In genomic region chr7:131722783-131723575, GRCm38 (mm10) we compare ENCODE assay signal across 13 mouse cellular contexts.
DNase-seq lines count a peak whose midpoint lies in the region; ATAC-seq lines count a peak whose summit lies in the region.
"Had no signal": no experiment of that assay in that cellular context is flagged by ENCODE, and none has a peak within 500 bp of the region (broad histone marks: within the 10 kb centered on the region; RNA-seq: fewer than 3 reads in every experiment).

No protein-coding gene starts in this region.

- no peak for ATAC-seq in neural tube, embryonic 11.5 days (ENCODE audit: insufficient read depth, low FRiP score, low TSS enrichment)
- ATAC-seq in hindbrain, embryonic 15.5 days (ENCODE audit: low FRiP score, low read depth) = no peak
- ATAC-seq in midbrain, embryonic 14.5 days (ENCODE audit: low FRiP score, low TSS enrichment) = no peak
- ATAC-seq: intestine, postnatal 0 days had no signal

- no peak overlapping the region for H3K9ac ChIP-seq in neural tube, embryonic 11.5 days (ENCODE audit: low read length)
- H3K9ac ChIP-seq in hindbrain, embryonic 15.5 days = no peak overlapping the region
- 0 out of 2 replicates have a peak overlapping the region, but pooled peaks have one; percentile 12 for H3K9ac ChIP-seq in midbrain, embryonic 14.5 days (replicated peaks; ENCODE audit: low read length)
- H3K9ac ChIP-seq: heart, embryonic 13.5 days; lung, embryonic 14.5 days had no signal

- 22% methylated on average over 9 of the region's 9 CpGs for WGBS in neural tube, embryonic 11.5 days
- 10% methylated on average over 9 of the region's 9 CpGs for WGBS in hindbrain, embryonic 15.5 days
- 6% methylated on average over 9 of the region's 9 CpGs for WGBS in midbrain, embryonic 14.5 days

- DNase-seq in neural tube, embryonic 11.5 days (ENCODE audit: low spot score) = peak; percentile 47
- DNase-seq in neural tube, embryonic 10.5 days (ENCODE audit: extremely low spot score, low spot score) = no peak
- peak; percentile 68 for DNase-seq in midbrain, embryonic 14.5 days
- DNase-seq in spleen, adult 18-20 months = no peak
- DNase-seq in layer of hippocampus, postnatal 14 days (ENCODE audit: low spot score in 2 of 2) = no peak
- no peak for DNase-seq in kidney, adult 11 months
- no peak for DNase-seq in frontal cortex, postnatal 36 days (ENCODE audit: low spot score in 2 of 2)
- DNase-seq: cerebellum, adult 8-10 months; gastrocnemius, postnatal 14 days; lung, embryonic 14.5 days had no signal

- H3K27me3 ChIP-seq in neural tube, embryonic 11.5 days (ENCODE audit: control insufficient read depth, insufficient read depth, low read length) = no peaks in the 10 kb centered on the region
- H3K27me3 ChIP-seq in hindbrain, embryonic 15.5 days = no peaks in the 10 kb centered on the region
- H3K27me3 ChIP-seq in midbrain, embryonic 14.5 days (ENCODE audit: control insufficient read depth, insufficient read depth, low read length) = no peaks in the 10 kb centered on the region

- H3K9me3 ChIP-seq in neural tube, embryonic 11.5 days (ENCODE audit: control insufficient read depth, low read length) = no peaks in the 10 kb centered on the region
- no peaks in the 10 kb centered on the region for H3K9me3 ChIP-seq in hindbrain, embryonic 15.5 days
- no peaks in the 10 kb centered on the region for H3K9me3 ChIP-seq in midbrain, embryonic 14.5 days (ENCODE audit: control insufficient read depth, low read length)
- H3K9me3 ChIP-seq: heart, embryonic 13.5 days had no signal

- H3K36me3 ChIP-seq in neural tube, embryonic 11.5 days (ENCODE audit: control insufficient read depth, insufficient read depth, low read length) = no peaks in the 10 kb centered on the region
- H3K36me3 ChIP-seq in hindbrain, embryonic 15.5 days = no peaks in the 10 kb centered on the region
- no peaks in the 10 kb centered on the region for H3K36me3 ChIP-seq in midbrain, embryonic 14.5 days (ENCODE audit: control insufficient read depth, insufficient read depth, low read length)
- H3K36me3 ChIP-seq: heart, embryonic 13.5 days had no signal

- H3K4me1 ChIP-seq in neural tube, embryonic 11.5 days (ENCODE audit: control insufficient read depth, insufficient read depth, low read length) = peaks cover 5% of the 10 kb centered on the region; the same call in 1 of the 2 replicates
- peaks cover 10% of the 10 kb centered on the region for H3K4me1 ChIP-seq in hindbrain, embryonic 15.5 days (replicated peaks)
- peaks cover 12% of the 10 kb centered on the region; the same call in 1 of the 2 replicates for H3K4me1 ChIP-seq in midbrain, embryonic 14.5 days (ENCODE audit: control insufficient read depth, insufficient read depth, low read length)
- H3K4me1 ChIP-seq: heart, embryonic 13.5 days had no signal

- H3K4me3 ChIP-seq in neural tube, embryonic 11.5 days (ENCODE audit: low read depth, low read length) = no peak overlapping the region
- no peak overlapping the region for H3K4me3 ChIP-seq in hindbrain, embryonic 15.5 days
- H3K4me3 ChIP-seq in midbrain, embryonic 14.5 days (replicated peaks; ENCODE audit: low read depth, low read length) = no peak overlapping the region
- H3K4me3 ChIP-seq: heart, embryonic 13.5 days had no signal

- no peak overlapping the region for H3K27ac ChIP-seq in neural tube, embryonic 11.5 days (ENCODE audit: low read depth, low read length)
- H3K27ac ChIP-seq in hindbrain, embryonic 15.5 days (replicated peaks) = no peak overlapping the region
- 0 out of 2 replicates have a peak overlapping the region, but pooled peaks have one; percentile 27 for H3K27ac ChIP-seq in midbrain, embryonic 14.5 days (replicated peaks; ENCODE audit: low read depth, low read length)
- H3K27ac ChIP-seq: heart, embryonic 13.5 days had no signal

- no peak overlapping the region for H3K4me2 ChIP-seq in neural tube, embryonic 11.5 days (ENCODE audit: low read depth)
- peak overlapping the region; percentile 23; the same call in 1 of the 2 replicates for H3K4me2 ChIP-seq in hindbrain, embryonic 15.5 days
- H3K4me2 ChIP-seq in midbrain, embryonic 14.5 days (ENCODE audit: low read length) = peak overlapping the region; percentile 40
- H3K4me2 ChIP-seq: heart, embryonic 13.5 days; lung, embryonic 14.5 days had no signal

Comparison
In these comparisons a context has a peak if more than half of its experiments do, and no peak if none do; other contexts are left out.
1. DNase-seq: peak in neural tube, embryonic 11.5 days (single experiment) and midbrain, embryonic 14.5 days (single experiment); none in neural tube, embryonic 10.5 days (single experiment), spleen, adult 18-20 months (0 of 2), layer of hippocampus, postnatal 14 days (0 of 2), kidney, adult 11 months (single experiment) and frontal cortex, postnatal 36 days (0 of 2).